Mouse (Mus musculus) liver, postnatal 0 days (tissue): ENCODE data around the gene Sgtb.

ENCODE experiments used
- CTCF ChIP-seq: sonication (generic); IDR thresholded peaks from 2 replicates; pipeline ENCODE4 v1.5.1; 2016; ENCODE audit warnings: antibody characterized with exemption, low read depth
- EP300 ChIP-seq: IDR thresholded peaks from 2 replicates; pipeline ENCODE4 v1.6.1; 2016; ENCODE audit warnings: antibody characterized with exemption, low read depth, mild to moderate bottlenecking

DNA sequence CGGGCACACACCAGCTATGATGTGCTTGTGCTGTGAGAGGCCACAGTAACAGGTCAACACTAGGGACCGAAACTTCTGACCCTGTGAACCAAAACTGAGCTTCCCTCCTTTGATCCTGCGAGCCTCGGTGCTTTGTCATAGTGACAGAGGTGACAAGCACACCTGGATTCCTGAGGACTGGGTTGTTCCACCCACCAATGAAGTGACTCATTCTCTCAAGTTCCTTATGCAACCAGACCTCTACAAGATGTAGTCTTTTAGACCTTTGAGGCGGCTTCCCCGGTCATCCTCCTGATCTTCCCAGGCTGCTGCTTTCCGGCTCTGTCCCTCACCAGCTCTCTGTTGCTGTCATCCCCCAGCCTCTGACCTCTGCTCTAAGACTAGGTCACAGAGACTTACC lies 27.0 kb upstream of the Sgtb start:
- TF ChIP-seq CTCF = no peak
- TF ChIP-seq EP300 = no peak
